Mouse (Mus musculus) urinary bladder, postnatal 25 days (tissue): ENCODE measurements around the gene Cenps.
A peak's percentile ranks its signal among the peaks of the same experiment; 100 is the strongest.
"Not testable (repeated sequence)": the region's sequence is repeated elsewhere in the genome, so short reads cannot be mapped to it uniquely, and the experiment has no call there.

ENCODE experiments used
- DNase-seq: peaks from one replicate; pipeline ENCODE4 v3.0.0; 2022; ENCODE audit warnings: low spot score

Cenps gene

DNA sequence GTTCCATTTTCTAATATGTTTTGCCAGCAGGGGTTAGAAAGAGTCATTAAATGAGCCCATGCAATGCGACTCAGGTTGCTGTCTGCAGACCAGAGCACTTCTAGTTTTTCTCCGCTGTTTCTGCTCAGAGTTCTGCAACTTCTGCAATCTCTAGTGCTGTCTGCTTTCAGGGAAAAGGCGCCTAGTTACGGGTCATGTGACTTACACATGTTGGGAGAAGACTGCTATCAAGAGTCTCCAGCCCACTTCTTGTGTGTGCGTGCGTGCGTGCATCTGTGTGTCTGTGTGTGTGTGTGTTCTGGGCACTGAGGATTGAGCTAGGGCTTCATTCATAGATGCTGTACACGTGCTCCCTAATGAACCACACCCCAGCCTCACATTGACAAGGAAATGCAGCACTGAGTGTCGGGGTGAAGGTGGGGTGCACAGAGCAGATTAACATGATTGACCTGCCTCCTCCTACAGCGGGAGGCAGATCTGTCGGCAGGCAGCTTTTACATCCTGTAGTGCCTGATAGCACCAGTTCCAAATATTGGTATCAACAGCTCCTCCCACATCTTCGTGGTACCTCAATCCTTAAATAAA is 17.4 kb downstream of the Cenps start:
- not testable (repeated sequence) for DNase-seq

DNA sequence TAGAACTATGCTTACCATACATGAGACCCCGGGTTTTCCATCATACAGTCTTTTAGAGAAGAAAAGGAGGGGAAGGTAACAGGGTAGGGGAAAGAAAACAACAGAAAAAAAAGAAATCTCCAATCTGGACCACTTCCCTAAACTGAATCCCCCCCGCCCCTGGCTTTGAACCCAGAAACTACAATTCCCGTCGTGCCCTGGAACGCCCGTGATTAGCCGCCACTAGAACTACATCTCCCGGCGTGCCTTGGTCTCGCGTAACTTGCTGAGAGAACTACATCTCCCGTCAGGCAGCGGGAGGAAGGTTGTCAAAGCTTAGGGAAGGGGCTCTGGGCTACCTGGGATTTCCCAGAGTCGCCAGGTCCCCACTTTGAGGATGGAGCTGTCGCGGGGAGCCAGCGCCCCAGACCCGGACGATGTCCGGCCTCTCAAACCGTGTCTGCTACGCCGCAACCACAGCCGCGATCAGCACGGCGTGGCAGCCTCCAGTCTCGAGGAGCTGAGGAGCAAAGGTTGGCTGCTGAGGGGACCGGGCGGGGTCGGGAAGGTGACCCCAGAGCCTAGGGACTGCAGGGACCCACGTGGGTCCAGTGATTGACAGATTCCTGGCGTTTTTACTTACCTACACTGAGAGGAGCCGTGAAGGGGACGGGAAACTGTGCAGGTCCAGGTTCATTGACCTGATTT is 33.4 kb downstream of the Cenps start, which contains the start of gene Dffa:
Dffa (plus strand) TSS at position 272 of the 687 bp plus-strand sequence.
- DNase-seq, result peak; percentile 88

DNA sequence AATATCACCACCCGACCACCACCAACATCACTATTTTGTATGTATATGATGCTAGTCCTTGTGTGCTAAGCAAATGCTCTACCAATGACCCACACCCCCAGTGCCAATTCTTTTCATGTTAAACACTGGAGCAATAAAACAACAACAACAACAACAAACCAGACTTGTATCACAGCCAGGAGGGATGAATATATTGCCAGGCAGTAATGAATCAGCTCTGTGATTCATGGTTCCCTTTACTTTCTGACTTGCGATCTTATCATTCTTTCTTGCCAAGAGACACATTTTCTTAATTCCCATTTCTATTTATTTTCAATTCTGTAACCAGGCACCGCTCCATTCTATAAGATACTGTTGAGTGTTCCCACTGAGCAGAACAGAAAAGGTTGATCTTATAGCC is 36.0 kb downstream of the Cenps start:
- DNase-seq, result no peak

DNA sequence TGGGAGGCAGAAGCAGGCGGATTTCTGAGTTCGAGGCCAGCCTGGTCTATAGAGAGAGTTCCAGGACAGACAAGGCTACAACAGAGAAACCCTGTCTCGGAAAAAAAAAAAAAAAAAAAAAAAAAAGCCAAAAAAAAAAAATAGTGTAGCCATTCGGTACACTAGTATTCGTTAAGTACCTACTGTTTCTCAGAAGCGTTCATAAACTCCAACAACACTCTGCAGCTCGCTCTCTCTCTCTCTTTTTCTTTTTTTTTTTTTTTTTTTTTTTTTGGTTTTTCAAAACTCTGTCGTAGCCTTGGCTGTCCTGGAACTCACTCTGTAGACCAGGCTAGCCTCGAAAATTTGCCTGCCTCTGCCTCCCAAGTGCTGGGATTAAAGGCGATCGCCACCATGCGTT is 37.0 kb downstream of the Cenps start:
- not testable (repeated sequence) for DNase-seq

DNA sequence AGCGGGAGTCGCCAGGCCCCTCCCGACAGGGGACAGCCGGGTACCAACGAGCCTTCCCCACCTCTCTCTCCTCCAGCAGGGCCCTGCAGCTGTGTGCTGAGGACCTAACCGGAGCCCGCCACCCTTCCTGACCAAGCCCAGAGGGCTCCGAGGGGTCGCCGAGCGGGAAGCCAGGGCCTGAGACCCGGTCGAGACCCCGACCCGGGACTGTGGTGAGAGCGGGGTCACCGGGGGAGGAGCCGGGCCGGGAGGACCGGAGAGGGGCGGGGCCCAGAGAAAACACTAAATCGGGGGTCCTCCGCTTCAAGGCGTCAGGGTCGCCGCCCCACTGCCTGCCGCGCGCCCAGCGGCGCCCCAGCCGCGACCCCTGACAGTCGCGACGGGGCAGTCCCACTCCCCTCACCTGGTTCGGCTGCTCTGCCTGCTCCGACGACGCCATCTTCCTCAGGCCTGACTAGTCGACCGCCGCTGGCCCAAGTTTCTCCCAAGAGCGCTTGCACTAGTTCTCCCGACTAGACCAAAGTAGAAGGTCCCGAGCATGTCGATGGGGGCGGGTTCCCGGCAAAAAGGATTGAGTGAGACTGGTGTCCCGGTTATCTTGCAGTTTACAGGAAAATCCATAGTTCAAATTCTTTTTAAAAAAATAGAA is 37.9 kb downstream of the Cenps start, which contains the start of gene Pex14:
Pex14 (minus strand) TSS at position 508 of the 649 bp plus-strand sequence.
- DNase-seq, result peak; percentile 86

DNA sequence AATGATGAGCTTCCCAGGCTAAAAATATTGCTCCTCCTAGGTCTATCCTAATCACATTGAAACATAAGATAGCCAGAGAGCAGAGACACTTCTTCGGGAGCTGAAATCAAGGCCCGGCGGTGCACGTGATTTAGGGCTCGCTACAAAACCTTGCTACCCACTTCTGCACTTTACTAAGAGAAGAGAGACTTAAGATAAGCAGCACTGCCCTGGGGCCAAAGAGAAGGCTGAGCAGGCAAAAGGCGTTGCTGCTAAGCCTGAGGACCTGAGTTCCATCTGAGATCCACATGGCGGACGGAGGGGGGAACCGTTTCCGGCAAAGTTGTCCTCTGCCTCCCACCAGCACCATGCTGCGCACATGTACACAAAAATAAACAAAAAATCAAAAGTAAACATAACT is 38.9 kb downstream of the Cenps start:
- DNase-seq, result no peak

DNA sequence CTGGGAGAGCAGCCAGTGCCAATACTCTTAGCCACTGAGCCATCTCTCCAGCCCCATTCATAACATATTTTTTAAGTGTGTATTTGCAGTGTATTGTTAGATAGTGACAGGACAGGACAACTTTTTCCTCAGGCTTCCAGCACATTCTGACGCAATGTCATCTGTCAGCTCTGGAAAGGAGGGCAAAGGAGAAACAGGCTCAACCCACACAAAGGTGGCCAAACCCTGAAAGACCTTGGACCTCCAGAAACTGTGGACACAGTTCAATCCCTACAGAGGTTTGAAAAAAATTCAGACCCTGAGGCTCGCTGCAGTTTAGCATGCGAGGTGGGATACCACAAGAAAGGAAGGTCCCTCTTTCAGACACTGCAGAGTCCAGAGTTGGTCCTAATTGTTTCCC is 39.5 kb downstream of the Cenps start:
- no peak for DNase-seq

DNA sequence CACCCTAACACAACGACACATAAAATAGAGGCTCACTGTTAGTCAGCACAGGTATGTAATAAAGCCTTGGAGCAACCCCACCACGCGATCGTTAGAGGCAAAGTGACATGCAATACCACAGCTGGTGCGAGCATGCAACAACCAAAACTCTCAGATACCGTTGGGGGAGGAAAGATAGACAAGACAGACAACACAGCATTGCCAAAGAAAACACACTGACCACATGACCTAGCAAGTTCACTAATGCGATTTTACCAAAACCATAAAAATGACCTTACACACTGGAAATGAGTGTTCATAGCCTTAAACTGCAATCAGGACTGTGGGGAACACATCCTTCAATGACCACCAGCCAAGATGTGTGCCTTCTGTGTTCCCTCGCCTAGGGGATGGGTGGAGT is 46.1 kb downstream of the Cenps start:
- DNase-seq, result no peak

DNA sequence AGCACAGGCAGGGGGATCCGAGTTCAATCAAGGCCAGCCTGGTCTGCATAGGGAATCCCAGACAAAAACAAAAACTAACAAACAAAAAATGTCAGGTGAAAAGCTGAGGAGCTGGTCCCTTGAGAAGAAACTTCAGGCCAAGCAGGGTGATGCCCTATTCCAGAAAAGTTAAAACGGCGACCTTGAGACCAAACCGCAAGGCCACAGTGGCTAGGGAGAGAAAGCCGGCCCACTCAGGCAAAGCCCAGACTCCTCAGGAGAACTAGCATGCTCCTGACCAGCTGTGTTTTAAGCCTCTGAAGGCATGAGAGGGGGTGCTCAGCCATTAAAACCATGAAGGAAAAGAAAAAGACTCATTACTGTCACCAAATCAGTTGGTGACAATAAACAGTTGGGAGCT is 52.0 kb downstream of the Cenps start:
- no peak for DNase-seq

DNA sequence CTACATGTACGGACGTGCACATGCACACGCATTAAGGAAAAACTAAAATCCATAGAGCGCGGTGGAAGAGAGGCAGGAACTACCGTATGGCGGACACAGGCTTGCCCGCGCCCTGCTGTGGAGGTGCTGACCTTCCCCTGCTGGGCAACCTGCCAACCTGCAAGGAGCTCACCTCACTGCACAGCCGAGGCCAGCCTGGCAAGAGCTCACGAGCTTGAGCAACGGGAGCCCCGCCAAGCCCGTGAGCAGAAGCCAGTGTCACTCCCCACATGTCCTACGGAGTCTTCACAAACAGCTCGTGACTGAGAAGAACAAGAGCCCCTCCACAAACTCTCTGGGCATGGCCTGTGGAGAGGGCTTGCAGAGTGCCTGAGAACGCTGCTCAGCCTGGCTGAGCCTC is 55.9 kb downstream of the Cenps start:
- peak; percentile 71 for DNase-seq

DNA sequence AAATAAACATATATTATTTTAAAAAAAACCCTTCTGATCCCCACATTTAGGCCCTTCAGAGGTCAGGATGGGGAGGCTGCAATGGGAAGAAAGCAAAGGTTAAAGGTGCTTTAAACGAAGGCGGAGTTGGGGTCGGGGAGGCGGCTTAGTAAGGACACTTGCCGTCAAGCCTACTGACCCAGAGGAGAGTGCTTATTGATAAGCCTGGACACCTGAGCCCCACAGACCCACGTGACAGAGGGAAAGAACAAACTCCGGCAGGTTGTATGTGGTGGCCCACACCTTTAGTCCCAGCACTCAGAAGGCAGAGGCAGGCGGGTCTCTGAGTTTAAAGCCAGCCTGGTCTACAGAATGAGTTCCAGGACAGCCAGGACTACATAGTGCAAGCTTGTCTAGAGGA is 57.3 kb downstream of the Cenps start:
- no peak for DNase-seq

DNA sequence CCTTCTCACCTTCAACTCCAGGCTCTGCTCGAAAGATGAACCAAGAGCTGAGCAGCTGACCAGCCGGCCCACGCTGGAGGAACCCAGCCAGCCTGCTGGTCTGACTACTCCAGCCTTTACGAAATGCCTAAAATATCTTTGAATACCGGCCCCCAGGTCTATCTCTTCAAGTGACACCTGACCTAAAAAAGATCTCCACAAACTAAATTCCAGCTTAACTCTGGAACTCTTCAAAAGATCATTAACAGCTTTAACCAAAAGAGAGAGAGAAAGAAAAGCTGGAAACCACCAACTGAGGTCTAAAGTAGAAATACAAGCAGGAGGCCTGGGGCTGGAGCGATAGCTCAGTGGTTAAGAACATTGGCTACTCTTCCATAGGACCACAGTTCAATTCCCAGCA is 57.8 kb downstream of the Cenps start:
- no peak for DNase-seq

DNA sequence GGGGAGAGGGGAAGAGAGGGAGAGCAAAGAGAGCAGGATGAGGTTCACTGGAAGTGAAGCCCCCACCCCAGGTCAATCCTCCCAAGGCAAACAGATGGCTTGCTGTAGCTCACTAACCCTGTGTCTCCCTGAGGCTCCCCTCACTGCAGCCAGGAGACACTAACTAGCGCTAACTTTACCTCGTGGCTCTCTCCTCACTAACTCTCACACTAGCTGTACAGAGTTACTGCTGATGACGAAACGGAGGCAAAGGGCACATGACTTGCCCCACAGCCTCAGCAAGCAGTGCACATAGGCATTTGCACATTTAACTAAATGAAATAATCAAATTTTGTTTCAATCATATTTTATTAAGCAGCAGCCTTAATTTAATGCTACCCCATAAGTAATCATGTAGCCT is 59.2 kb downstream of the Cenps start:
- no peak for DNase-seq
